Mouse (Mus musculus) myocyte (in vitro differentiated cells): ENCODE data around the gene Bub3. TPM values are rescaled to one million over a fixed set of nuclear protein-coding genes. Genes with fewer than 3 reads are reported as not detected.

ENCODE experiments used
- H3K27me3 ChIP-seq: one replicate; pipeline ENCODE4 v1.6.1; 2011; ENCODE audit not compliant: control insufficient read depth, insufficient read depth, insufficient read length
- H3K36me3 ChIP-seq: one replicate; pipeline ENCODE4 v1.6.1; 2011; ENCODE audit not compliant: control insufficient read depth, insufficient read depth
- H3K4me2 ChIP-seq: one replicate; pipeline ENCODE4 v1.6.1; 2011; ENCODE audit warnings: low read depth, control low read depth
- H3K4me3 ChIP-seq: one replicate; pipeline ENCODE4 v1.5.1; 2011; ENCODE audit warnings: mild to moderate bottlenecking, control low read depth, moderate library complexity
- H3K79me2 ChIP-seq: one replicate; pipeline ENCODE4 v1.6.1; 2011; ENCODE audit not compliant: control insufficient read depth, insufficient read depth
- H3ac ChIP-seq: one replicate; pipeline ENCODE4 v1.6.1; 2011; ENCODE audit not compliant: control insufficient read depth, insufficient read length
- CEBPB ChIP-seq: IDR thresholded peaks from 2 replicates; pipeline ENCODE4 v1.6.1; 2011; ENCODE audit warnings: mild to moderate bottlenecking, moderate library complexity; ENCODE audit not compliant: poor library complexity, insufficient read depth, severe bottlenecking
- E2F4 ChIP-seq: IDR thresholded peaks from one replicate; pipeline ENCODE4 v1.6.1; 2011; ENCODE audit warnings: mild to moderate bottlenecking, control low read depth, moderate library complexity; ENCODE audit not compliant: insufficient read depth
- MAX ChIP-seq: IDR thresholded peaks from one replicate; pipeline ENCODE4 v1.6.1; 2011; ENCODE audit warnings: low read depth, mild to moderate bottlenecking, control low read depth
- MYOD1 ChIP-seq, 3 experiments: IDR thresholded peaks; one replicate each; pipeline ENCODE4 v1.6.1; 2011; ENCODE audit warnings: control low read depth in 2 of 3, low read depth in 2 of 3, mild to moderate bottlenecking in 2 of 3, moderate library complexity in 1 of 3; ENCODE audit not compliant: insufficient read length in 2 of 3, control insufficient read depth in 1 of 3
- MYOG ChIP-seq, 3 experiments: IDR thresholded peaks; one replicate each; pipeline ENCODE4 v1.6.1; 2011; ENCODE audit warnings: control low read depth in 2 of 3, low read depth in 2 of 3, mild to moderate bottlenecking in 2 of 3; ENCODE audit not compliant: insufficient read length in 2 of 3, control insufficient read depth in 1 of 3, insufficient read depth in 1 of 3
- POLR2A ChIP-seq: IDR thresholded peaks from one replicate; pipeline ENCODE4 v1.6.1; 2011; ENCODE audit warnings: low read depth, mild to moderate bottlenecking, control low read depth, moderate library complexity; ENCODE audit not compliant: insufficient read length
- POLR2AphosphoS2 ChIP-seq: IDR thresholded peaks from one replicate; pipeline ENCODE4 v1.6.1; 2011; ENCODE audit warnings: low read depth, control low read depth; ENCODE audit not compliant: insufficient read length
- REST ChIP-seq: IDR thresholded peaks from one replicate; pipeline ENCODE4 v1.6.1; 2011; ENCODE audit warnings: mild to moderate bottlenecking, control low read depth, moderate library complexity; ENCODE audit not compliant: insufficient read depth, insufficient read length
- SRF ChIP-seq: IDR thresholded peaks from one replicate; pipeline ENCODE4 v1.6.1; 2011; ENCODE audit warnings: low read depth; ENCODE audit not compliant: control insufficient read depth, insufficient read length
- TCF12 ChIP-seq: IDR thresholded peaks from one replicate; pipeline ENCODE4 v1.6.1; 2011; ENCODE audit warnings: mild to moderate bottlenecking, control low read depth; ENCODE audit not compliant: poor library complexity, insufficient read depth, severe bottlenecking
- TCF3 ChIP-seq: IDR thresholded peaks from one replicate; pipeline ENCODE4 v1.6.1; 2011; ENCODE audit warnings: low read depth, control low read depth; ENCODE audit not compliant: insufficient read length
- USF1 ChIP-seq: IDR thresholded peaks from one replicate; pipeline ENCODE4 v1.6.1; 2011; ENCODE audit warnings: low read depth, mild to moderate bottlenecking, control low read depth, moderate library complexity
- polyA plus RNA-seq: library from polyadenylated mRNA; unstranded; fragments of >200 nt; fragmentation: generic; extraction: Trizol; gene quantifications from one replicate; pipeline ENCODE4 v1.2.1, GENCODE M21; 2012; ENCODE audit warnings: missing spikeins

Gene Bub3
- polyA plus RNA-seq, 1 experiment = 99.7 TPM

DNA sequence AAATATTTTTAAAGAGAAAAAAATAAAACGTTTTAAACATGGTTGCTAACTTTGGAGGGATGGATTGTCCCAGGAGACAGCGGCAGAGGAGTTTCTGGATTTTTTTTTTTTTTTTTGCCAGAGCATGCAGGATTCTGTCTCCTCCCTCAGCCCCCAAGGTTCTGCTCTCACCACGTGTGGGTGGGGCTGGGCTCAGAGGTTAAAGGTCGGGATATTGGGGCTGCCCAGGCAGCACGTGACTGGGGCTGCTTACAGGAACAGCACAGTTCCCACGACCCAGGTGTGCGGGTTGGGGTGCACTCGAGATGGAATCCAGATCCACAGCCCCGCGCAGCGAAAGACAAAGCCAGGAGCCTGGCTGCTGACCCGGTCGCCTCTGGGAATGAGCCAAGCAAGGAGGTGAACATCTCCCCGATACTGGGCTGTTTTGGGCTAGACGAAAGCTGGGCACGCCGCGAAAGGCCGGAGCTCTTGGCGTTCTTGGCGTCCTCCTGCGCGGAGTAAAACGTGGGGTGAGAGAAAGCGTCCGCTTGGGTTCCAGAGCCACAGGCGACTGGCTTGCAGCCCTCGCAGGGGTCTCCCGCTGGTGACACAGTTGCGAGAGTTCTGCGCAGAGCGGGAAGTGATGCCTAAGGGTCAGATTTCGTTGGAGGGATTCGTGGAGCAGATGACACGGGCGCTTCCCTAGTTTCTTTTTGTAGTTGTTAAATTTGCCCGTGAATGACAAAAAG, 3.3 kb upstream of the Bub3 start:
- no peak overlapping the region for H3ac ChIP-seq
- H3K36me3 ChIP-seq = no peaks in the 10 kb centered on the region
- H3K27me3 ChIP-seq = peaks cover 41% of the 10 kb centered on the region
- no peak overlapping the region for H3K4me2 ChIP-seq
- H3K4me3 ChIP-seq = no peak overlapping the region
- TF ChIP-seq USF1 (no peak), MYOD1 (IDR thresholded peaks at IDR 0.05; ENCODE audit: control insufficient read depth in 1 of 3, insufficient read length in 2 of 3, low read depth in 2 of 3) (no peak), E2F4 (no peak), TCF12 (no peak), REST (no peak), MYOG (IDR thresholded peaks at IDR 0.05; ENCODE audit: control insufficient read depth in 1 of 3, insufficient read depth in 1 of 3, insufficient read length in 2 of 3, low read depth in 2 of 3) (no peak), CEBPB (no peak), TCF3 (no peak), POLR2A (no peak), POLR2AphosphoS2 (no peak), MAX (no peak), SRF (no peak)
- peaks cover 13% of the 10 kb centered on the region for H3K79me2 ChIP-seq

- no peak overlapping the region for H3K4me2 ChIP-seq
- H3K79me2 ChIP-seq = peaks cover 24% of the 10 kb centered on the region
- H3K27me3 ChIP-seq = peaks cover 31% of the 10 kb centered on the region
- H3ac ChIP-seq = no peak overlapping the region
- H3K36me3 ChIP-seq = peaks cover 9% of the 10 kb centered on the region
- no peak for TF ChIP-seq E2F4
- TF ChIP-seq POLR2AphosphoS2 = no peak
- no peak for TF ChIP-seq TCF3
- no peak for TF ChIP-seq CEBPB
- no peak for TF ChIP-seq TCF12
- TF ChIP-seq POLR2A = no peak
- no peak for TF ChIP-seq SRF
- no peak for TF ChIP-seq MYOD1 (IDR thresholded peaks at IDR 0.05; ENCODE audit: control insufficient read depth in 1 of 3, insufficient read length in 2 of 3, low read depth in 2 of 3)
- TF ChIP-seq MAX = no peak
- TF ChIP-seq REST = no peak
- no peak for TF ChIP-seq USF1
- TF ChIP-seq MYOG (IDR thresholded peaks at IDR 0.05; ENCODE audit: control insufficient read depth in 1 of 3, insufficient read depth in 1 of 3, insufficient read length in 2 of 3, low read depth in 2 of 3) = no peak
- H3K4me3 ChIP-seq = no peak overlapping the region
Observed at GRCm38 (mm10) chr7:131557751-131558150, 2.3 kb upstream of the Bub3 start.

- Histone ChIP-seq H3K4me2 (peak overlapping the region; percentile 68), H3K4me3 (peak overlapping the region; percentile 58), H3K36me3 (peaks cover 36% of the 10 kb centered on the region), H3K27me3 (peaks cover 8% of the 10 kb centered on the region), H3K79me2 (peaks cover 51% of the 10 kb centered on the region), H3ac (peak overlapping the region; percentile 93)
- no peak for TF ChIP-seq TCF12
- no peak for TF ChIP-seq USF1
- TF ChIP-seq CEBPB = no peak
- TF ChIP-seq SRF = no peak
- TF ChIP-seq MYOD1 (IDR thresholded peaks at IDR 0.05; ENCODE audit: control insufficient read depth in 1 of 3, insufficient read length in 2 of 3, low read depth in 2 of 3) = no peak
- TF ChIP-seq MYOG (IDR thresholded peaks at IDR 0.05; ENCODE audit: control insufficient read depth in 1 of 3, insufficient read depth in 1 of 3, insufficient read length in 2 of 3, low read depth in 2 of 3) = no peak
- TF ChIP-seq E2F4 = no peak
- TF ChIP-seq REST = no peak
- no peak for TF ChIP-seq POLR2A
- TF ChIP-seq TCF3 = no peak
- TF ChIP-seq POLR2AphosphoS2 = no peak
- no peak for TF ChIP-seq MAX
Observed at GRCm38 (mm10) chr7:131560697-131561042, 648 bp downstream of the Bub3 start.

- Histone ChIP-seq H3K27me3 (no peaks in the 10 kb centered on the region), H3K79me2 (no peaks in the 10 kb centered on the region), H3K4me3 (no peak overlapping the region), H3ac (no peak overlapping the region), H3K36me3 (peaks cover 33% of the 10 kb centered on the region), H3K4me2 (no peak overlapping the region)
- TF ChIP-seq E2F4 = no peak
- TF ChIP-seq REST = no peak
- no peak for TF ChIP-seq TCF3
- TF ChIP-seq POLR2AphosphoS2 = no peak
- no peak for TF ChIP-seq MAX
- TF ChIP-seq CEBPB = no peak
- TF ChIP-seq MYOD1 (IDR thresholded peaks at IDR 0.05; ENCODE audit: control insufficient read depth in 1 of 3, insufficient read length in 2 of 3, low read depth in 2 of 3) = no peak
Observed at GRCm38 (mm10) chr7:131575246-131575645, 15.2 kb downstream of the Bub3 start.

- H3K27me3 ChIP-seq = no peaks in the 10 kb centered on the region
- no peak overlapping the region for H3ac ChIP-seq
- H3K36me3 ChIP-seq = no peaks in the 10 kb centered on the region
- no peaks in the 10 kb centered on the region for H3K79me2 ChIP-seq
- H3K4me3 ChIP-seq = no peak overlapping the region
- TF ChIP-seq POLR2AphosphoS2 (no peak), POLR2A (no peak), TCF3 (no peak), REST (no peak), MAX (no peak), USF1 (no peak), CEBPB (no peak), E2F4 (no peak), MYOD1 (IDR thresholded peaks at IDR 0.05; ENCODE audit: control insufficient read depth in 1 of 3, insufficient read length in 2 of 3, low read depth in 2 of 3) (no peak), TCF12 (no peak), SRF (no peak), MYOG (IDR thresholded peaks at IDR 0.05; ENCODE audit: control insufficient read depth in 1 of 3, insufficient read depth in 1 of 3, insufficient read length in 2 of 3, low read depth in 2 of 3) (no peak)
- no peak overlapping the region for H3K4me2 ChIP-seq
Observed at GRCm38 (mm10) chr7:131582178-131582577, 22.2 kb downstream of the Bub3 start.
